9 mouse cellular contexts compared by ENCODE assay signal in the genomic region with DNA sequence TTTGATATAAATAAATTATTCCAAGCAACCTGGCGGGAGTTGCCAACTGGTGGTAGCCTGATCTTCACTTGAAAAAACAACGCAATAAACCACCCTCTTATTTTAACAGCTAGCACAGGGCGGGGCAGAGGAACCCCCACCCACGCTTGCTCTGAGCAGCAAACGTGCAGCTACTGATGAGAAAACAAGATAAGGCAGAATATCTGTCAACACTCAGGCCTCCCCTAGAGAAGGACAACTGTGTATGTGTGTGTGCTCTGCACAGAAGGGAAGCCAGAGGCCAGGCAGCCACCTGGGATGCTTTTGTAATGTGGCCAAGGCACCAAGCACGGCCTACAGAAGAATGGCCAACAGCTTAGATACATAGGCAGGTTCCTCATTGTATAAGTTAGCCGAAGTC. TPM values are rescaled to one million over a fixed set of nuclear protein-coding genes. Genes with fewer than 3 reads are reported as not detected.
DNase-seq lines count a peak whose midpoint lies in the region; ATAC-seq and TF ChIP-seq lines count a peak whose summit lies in the region.
"Had no signal": no experiment of that assay in that cellular context is flagged by ENCODE, and none has a peak within 500 bp of the region (broad histone marks: within the 10 kb centered on the region; RNA-seq: fewer than 3 reads in every experiment).

No protein-coding gene starts in this region.

- no peak for DNase-seq in heart, postnatal 14 days
- peak; percentile 29 to 36 for DNase-seq in spleen, adult 2 months (ENCODE audit: low read depth in 1 of 2, low spot score in 2 of 2)
- no peak for DNase-seq in spleen, postnatal 14 days (ENCODE audit: low spot score in 2 of 2)
- DNase-seq in liver, embryonic 13.5 days = peak; percentile 64
- DNase-seq in yolk sac, embryonic 10.5 days (ENCODE audit: low spot score) = peak; percentile 22
- DNase-seq in forebrain, embryonic 11.5 days (ENCODE audit: low spot score) = no peak
- DNase-seq in kidney, adult 8-10 months = no peak

- H3K36me3 ChIP-seq in heart, embryonic 11.5 days (ENCODE audit: control insufficient read depth, insufficient read depth, low read length) = no peaks in the 10 kb centered on the region
- H3K36me3 ChIP-seq in spleen, adult 2 months (ENCODE audit: control insufficient read depth, insufficient read depth, low read length) = no peaks in the 10 kb centered on the region
- no peaks in the 10 kb centered on the region for H3K36me3 ChIP-seq in liver, embryonic 13.5 days
- H3K36me3 ChIP-seq in forebrain, embryonic 11.5 days (ENCODE audit: control insufficient read depth, insufficient read depth, low read length) = no peaks in the 10 kb centered on the region
- H3K36me3 ChIP-seq: stomach, embryonic 15.5 days had no signal

- no peaks in the 10 kb centered on the region for H3K27me3 ChIP-seq in heart, embryonic 11.5 days (ENCODE audit: control insufficient read depth, insufficient read depth, low read length)
- no peaks in the 10 kb centered on the region for H3K27me3 ChIP-seq in spleen, adult 2 months (ENCODE audit: control insufficient read depth, insufficient read depth, low read length)
- H3K27me3 ChIP-seq in liver, embryonic 13.5 days = no peaks in the 10 kb centered on the region
- H3K27me3 ChIP-seq in forebrain, embryonic 11.5 days (ENCODE audit: control insufficient read depth, insufficient read depth, low read length) = no peaks in the 10 kb centered on the region
- H3K27me3 ChIP-seq: stomach, embryonic 15.5 days had no signal

- H3K9ac ChIP-seq in heart, embryonic 11.5 days (ENCODE audit: low read depth, low read length) = no peak overlapping the region
- peak overlapping the region; percentile 35; the same call in 1 of the 2 replicates for H3K9ac ChIP-seq in liver, embryonic 13.5 days
- H3K9ac ChIP-seq in forebrain, embryonic 11.5 days (ENCODE audit: low read length) = no peak overlapping the region
- H3K9ac ChIP-seq: stomach, embryonic 15.5 days had no signal

- H3K4me2 ChIP-seq in heart, embryonic 11.5 days = peak overlapping the region; percentile 24; the same call in 1 of the 2 replicates
- H3K4me2 ChIP-seq in liver, embryonic 13.5 days = peak overlapping the region; percentile 19
- H3K4me2 ChIP-seq in forebrain, embryonic 11.5 days (ENCODE audit: low read depth, low read length, severe bottlenecking) = no peak overlapping the region
- H3K4me2 ChIP-seq: stomach, embryonic 15.5 days had no signal

- H3K9me3 ChIP-seq in heart, embryonic 11.5 days (replicated peaks; ENCODE audit: control insufficient read depth, low read length) = no peaks in the 10 kb centered on the region
- H3K9me3 ChIP-seq in liver, embryonic 13.5 days (replicated peaks) = no peaks in the 10 kb centered on the region
- no peaks in the 10 kb centered on the region for H3K9me3 ChIP-seq in forebrain, embryonic 11.5 days (ENCODE audit: control insufficient read depth, low read length)
- H3K9me3 ChIP-seq: stomach, embryonic 15.5 days had no signal

- H3K4me1 ChIP-seq in heart, embryonic 11.5 days (ENCODE audit: control insufficient read depth, insufficient read depth, low read length) = peaks cover 34% of the 10 kb centered on the region
- H3K4me1 ChIP-seq in spleen, adult 2 months (ENCODE audit: control insufficient read depth, insufficient read depth, insufficient read length) = peaks cover 10% of the 10 kb centered on the region; the same call in 1 of the 2 replicates
- H3K4me1 ChIP-seq in liver, embryonic 13.5 days (replicated peaks) = peaks cover 49% of the 10 kb centered on the region
- no peaks in the 10 kb centered on the region for H3K4me1 ChIP-seq in forebrain, embryonic 11.5 days (replicated peaks; ENCODE audit: control insufficient read depth, insufficient read depth, low read length)
- H3K4me1 ChIP-seq: stomach, embryonic 15.5 days had no signal

- no peak overlapping the region for H3K27ac ChIP-seq in heart, embryonic 11.5 days (ENCODE audit: low read depth, low read length)
- H3K27ac ChIP-seq in spleen, adult 2 months (ENCODE audit: insufficient read depth, low read length) = peak overlapping the region; percentile 72
- H3K27ac ChIP-seq in liver, embryonic 13.5 days = 0 out of 2 replicates have a peak overlapping the region, but pooled peaks have one; percentile 45
- H3K27ac ChIP-seq in forebrain, embryonic 11.5 days (ENCODE audit: low read depth, low read length) = no peak overlapping the region
- H3K27ac ChIP-seq: stomach, embryonic 15.5 days had no signal

- ATAC-seq in heart, embryonic 11.5 days (replicated peaks; ENCODE audit: insufficient number of reproducible peaks, low FRiP score, low TSS enrichment) = peak; percentile 69; the same call in 1 of the 2 replicates
- ATAC-seq in liver, embryonic 13.5 days (ENCODE audit: low read depth) = peak; percentile 96
- no peak for ATAC-seq in forebrain, embryonic 11.5 days (replicated peaks; ENCODE audit: low FRiP score)

- no peak for TF ChIP-seq POLR2A in spleen, adult 2 months (IDR thresholded peaks at IDR 0.05; ENCODE audit: low read depth, low read length)

- WGBS in heart, embryonic 11.5 days (ENCODE audit: insufficient replicate concordance) = 30% methylated on average over 7 of the region's 7 CpGs
- 49% methylated on average over 7 of the region's 7 CpGs for WGBS in spleen, adult 2 months
- 23% methylated on average over 7 of the region's 7 CpGs for WGBS in liver, embryonic 13.5 days (ENCODE audit: insufficient replicate concordance)
- 82% methylated on average over 7 of the region's 7 CpGs for WGBS in forebrain, embryonic 11.5 days

- no peak for TF ChIP-seq CTCF in spleen, adult 2 months (IDR thresholded peaks at IDR 0.05; ENCODE audit: extremely low read depth, insufficient read depth, insufficient read length, insufficient replicate concordance)

- H3K4me3 ChIP-seq in heart, embryonic 11.5 days (ENCODE audit: low read depth, low read length) = no peak overlapping the region
- no peak overlapping the region for H3K4me3 ChIP-seq in spleen, adult 2 months (ENCODE audit: extremely low read depth, insufficient read depth, insufficient read length)
- H3K4me3 ChIP-seq in liver, embryonic 13.5 days (replicated peaks) = no peak overlapping the region
- no peak overlapping the region for H3K4me3 ChIP-seq in forebrain, embryonic 11.5 days (ENCODE audit: low read depth, low read length)
- H3K4me3 ChIP-seq: stomach, embryonic 15.5 days had no signal

- intact Hi-C loops in heart, postnatal 14 days (cut with DNase I) = no loop called here

RNA-seq across cellular contexts. Expression of a gene that starts 43.4 kb away (rescaled TPM):
- polyA plus RNA-seq in heart, embryonic 11.5 days (2014; fragmentation: Nextera tagmentation; extraction: Ambion mirVana) = 15.2 and 15.7 TPM in 2 replicates
- total RNA-seq in heart, postnatal 14 days (2021) = 1 to 10 TPM; 1.7 to 1.8 TPM
- polyA plus RNA-seq in spleen, adult 2 months (2012; rRNA removed) = 10.2 and 11.9 TPM in 2 replicates
- polyA plus RNA-seq in liver, embryonic 13.5 days (2015; fragmentation: Nextera tagmentation; extraction: Ambion mirVana) = 6.7 and 7.9 TPM in 2 replicates
- 7.4 and 8.3 TPM in 2 replicates for polyA plus RNA-seq in forebrain, embryonic 11.5 days (2014; fragmentation: Nextera tagmentation; extraction: Ambion mirVana)

Comparison
In these comparisons a context has a peak if more than half of its experiments do, and no peak if none do; other contexts are left out.
1. DNase-seq: peak in spleen, adult 2 months (2 of 2), liver, embryonic 13.5 days (single experiment) and yolk sac, embryonic 10.5 days (single experiment); none in heart, postnatal 14 days (0 of 2), spleen, postnatal 14 days (0 of 2), forebrain, embryonic 11.5 days (single experiment) and kidney, adult 8-10 months (0 of 2).
2. H3K27ac ChIP-seq: peak in spleen, adult 2 months (single experiment) and liver, embryonic 13.5 days (single experiment); none in heart, embryonic 11.5 days (single experiment) and forebrain, embryonic 11.5 days (single experiment).